Mouse (Mus musculus): ENCODE results near the gene Ffar2.

The Ffar2 gene

GRCm38 (mm10) chr7:30821532-30821931, 2.0 kb downstream of the Ffar2 start:
- no peak for DNase-seq (ENCODE audit: low read depth, low spot score)

- DNase-seq (ENCODE audit: low read depth, low spot score) = no peak
Measured at GRCm38 (mm10) chr7:30820854-30821445, 2.6 kb downstream of the Ffar2 start.

GRCm38 (mm10) chr7:30820131-30820530, 3.4 kb downstream of the Ffar2 start:
- no peak for DNase-seq (ENCODE audit: low read depth, low spot score)

- no peak for DNase-seq (ENCODE audit: low read depth, low spot score)
Measured at GRCm38 (mm10) chr7:30812291-30812807, 11.2 kb downstream of the Ffar2 start.

- no peak for DNase-seq (ENCODE audit: low read depth, low spot score)
Measured at GRCm38 (mm10) chr7:30811757-30812290, 11.8 kb downstream of the Ffar2 start.

GRCm38 (mm10) chr7:30810319-30810718, 13.3 kb downstream of the Ffar2 start:
- DNase-seq (ENCODE audit: low read depth, low spot score) = no peak

- no peak for DNase-seq (ENCODE audit: low read depth, low spot score)
Measured at GRCm38 (mm10) chr7:30805924-30806323, 17.7 kb downstream of the Ffar2 start.

GRCm38 (mm10) chr7:30804026-30804715, 19.4 kb downstream of the Ffar2 start:
- no peak for DNase-seq (ENCODE audit: low read depth, low spot score)

GRCm38 (mm10) chr7:30803256-30803655, 20.3 kb downstream of the Ffar2 start:
- no peak for DNase-seq (ENCODE audit: low read depth, low spot score)

GRCm38 (mm10) chr7:30800653-30801052, 22.9 kb downstream of the Ffar2 start:
- DNase-seq (ENCODE audit: low read depth, low spot score) = no peak

GRCm38 (mm10) chr7:30796790-30797189, 26.8 kb downstream of the Ffar2 start:
- no peak for DNase-seq (ENCODE audit: low read depth, low spot score)

GRCm38 (mm10) chr7:30794921-30795320, 28.7 kb downstream of the Ffar2 start:
- no peak for DNase-seq (ENCODE audit: low read depth, low spot score)

- DNase-seq (ENCODE audit: low read depth, low spot score) = no peak
Measured at GRCm38 (mm10) chr7:30791921-30792320, 31.7 kb downstream of the Ffar2 start.

GRCm38 (mm10) chr7:30790141-30790540, 33.4 kb downstream of the Ffar2 start:
- no peak for DNase-seq (ENCODE audit: low read depth, low spot score)

GRCm38 (mm10) chr7:30787377-30788022, 36.1 kb downstream of the Ffar2 start, which contains the start of gene Krtdap:
TSS of gene Krtdap (plus strand) at chr7:30787896.
- DNase-seq (ENCODE audit: low read depth, low spot score) = no peak

GRCm38 (mm10) chr7:30785721-30786546, 37.6 kb downstream of the Ffar2 start:
- DNase-seq (ENCODE audit: low read depth, low spot score) = peak; percentile 6

- no peak for DNase-seq (ENCODE audit: low read depth, low spot score)
Measured at GRCm38 (mm10) chr7:30785154-30785553, 38.4 kb downstream of the Ffar2 start.

- no peak for DNase-seq (ENCODE audit: low read depth, low spot score)
Measured at GRCm38 (mm10) chr7:30782658-30783057, 40.9 kb downstream of the Ffar2 start.

- DNase-seq (ENCODE audit: low read depth, low spot score) = no peak
Measured at GRCm38 (mm10) chr7:30781792-30782191, 41.8 kb downstream of the Ffar2 start.

GRCm38 (mm10) chr7:30777911-30778310, 45.7 kb downstream of the Ffar2 start:
- DNase-seq (ENCODE audit: low read depth, low spot score) = no peak

- no peak for DNase-seq (ENCODE audit: low read depth, low spot score)
Measured at GRCm38 (mm10) chr7:30777081-30777579, 46.4 kb downstream of the Ffar2 start.

Data from brain, embryonic 18.5 days (tissue).